Mouse (Mus musculus) ES-Bruce4 (cell line): Measurements from ENCODE around the gene Topors.

ENCODE experiments used
- CTCF ChIP-seq: IDR thresholded peaks from one replicate; pipeline ENCODE4 v1.8.1; 2011; ENCODE audit warnings: low read depth, low read length
- POLR2A ChIP-seq: IDR thresholded peaks from one replicate; pipeline ENCODE4 v1.8.1; 2011; ENCODE audit warnings: low read length; ENCODE audit not compliant: insufficient read depth

DNA sequence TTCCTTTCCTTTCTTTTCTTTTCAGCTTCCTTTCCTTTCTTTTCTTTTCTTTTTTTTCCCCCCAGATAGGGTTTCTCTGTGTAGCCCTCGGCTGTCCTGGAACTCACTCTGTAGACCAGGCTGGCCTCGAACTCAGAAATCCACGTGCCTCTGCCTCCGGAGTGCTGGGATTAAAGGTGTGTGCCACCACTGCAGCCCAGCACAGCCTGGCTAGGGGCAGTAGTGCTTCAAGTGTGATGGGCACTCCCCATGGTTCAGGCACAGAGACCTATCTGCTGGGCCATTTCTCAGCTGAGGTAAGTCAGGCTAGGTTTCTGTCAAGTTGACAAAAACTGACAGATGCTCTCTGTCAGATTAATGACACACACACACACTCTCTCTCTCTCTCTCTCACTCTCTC, 26.6 kb downstream of the Topors start:
- TF ChIP-seq POLR2A (no peak), CTCF (no peak)
